Mouse (Mus musculus) embryonic fibroblast, embryonic 13.5 days (primary cell): ENCODE measurements around the gene Rreb1.

Experiments used
- CTCF ChIP-seq: IDR thresholded peaks from 2 replicates; pipeline ENCODE4 v1.5.1; 2011; ENCODE audit warnings: mild to moderate bottlenecking, control low read depth, low read length, moderate library complexity, borderline replicate concordance; ENCODE audit not compliant: insufficient read depth
- POLR2A ChIP-seq: IDR thresholded peaks from 2 replicates; pipeline ENCODE4 v1.6.1; 2011; ENCODE audit warnings: low read depth, mild to moderate bottlenecking, control low read depth, low read length, moderate library complexity

DNA sequence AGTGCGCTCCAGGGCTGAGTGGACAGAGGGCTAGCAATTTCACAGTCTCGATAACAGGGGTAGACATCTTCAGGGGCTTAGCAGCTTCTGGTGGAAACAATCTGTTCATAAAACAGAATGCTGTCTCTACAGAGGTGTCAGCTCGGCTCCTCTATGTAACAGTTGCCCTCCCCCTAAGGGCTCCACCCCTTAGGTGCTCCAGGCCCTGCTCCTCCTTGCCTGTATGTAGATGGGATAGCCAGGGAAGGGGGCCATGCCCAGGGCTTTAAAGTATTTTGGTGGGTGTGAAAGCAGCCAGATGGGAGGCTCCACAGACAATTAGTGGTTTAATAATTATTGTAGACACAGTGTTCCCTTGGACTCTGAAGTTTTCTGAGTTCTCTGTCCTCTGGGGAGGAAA is 67.0 kb downstream of the Rreb1 start:
- TF ChIP-seq CTCF (no peak), POLR2A (no peak)
